Mouse (Mus musculus): ENCODE results near the gene Plvap.

DNA sequence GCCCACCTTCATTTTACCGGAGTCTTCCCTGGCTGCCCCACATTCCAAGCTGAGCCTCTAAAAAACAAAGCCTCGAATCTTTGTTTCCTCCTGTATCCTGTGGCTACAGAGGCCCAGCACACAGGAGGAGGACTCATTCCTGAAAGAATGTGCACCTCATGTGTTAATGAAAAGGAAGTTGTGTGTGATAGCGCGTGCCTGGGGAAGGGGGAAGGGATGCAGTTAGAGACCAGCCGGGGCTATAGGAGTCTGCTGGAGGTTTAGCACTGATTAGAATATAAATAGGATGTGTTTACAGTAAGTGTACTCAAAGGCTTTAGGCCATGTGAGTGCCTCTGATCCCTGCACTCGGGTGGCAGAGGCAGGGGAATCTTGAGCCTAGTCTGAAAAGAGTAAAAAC, 14.7 kb upstream of the Plvap start:
- TF ChIP-seq CTCF (IDR thresholded peaks at IDR 0.05; ENCODE audit: borderline replicate concordance, extremely low read depth, insufficient read depth, insufficient read length) (no peak), POLR2A (IDR thresholded peaks at IDR 0.05; ENCODE audit: borderline replicate concordance, extremely low read depth, insufficient read depth, insufficient read length, poor library complexity, severe bottlenecking) (no peak)
